Mouse (Mus musculus) stomach, postnatal 0 days (tissue): ENCODE results near the gene Myef2. TPM values are rescaled to one million over a fixed set of nuclear protein-coding genes. Genes with fewer than 3 reads are reported as not detected.

ENCODE experiments used
- ATAC-seq: fragments of 200-750 bp; cut with Nextera tagmentation; 2 replicates; pipeline ENCODE4 v1.8.0; 2017; ENCODE audit not compliant: low FRiP score, low TSS enrichment
- DNase-seq: peaks from one replicate; pipeline ENCODE4 v3.0.0-alpha.2; 2016; ENCODE audit warnings: low spot score
- H3K27ac ChIP-seq: fragments of 300-500 bp; sonication (generic); replicated peaks from 2 replicates; pipeline ENCODE4 v1.5.1; 2014; ENCODE audit warnings: mild to moderate bottlenecking, control low read depth
- H3K27me3 ChIP-seq: fragments of 300-500 bp; sonication (generic); 2 replicates; pipeline ENCODE4 v1.6.1; 2014; ENCODE audit warnings: low read length; ENCODE audit not compliant: control insufficient read depth, insufficient read depth
- H3K36me3 ChIP-seq: fragments of 300-500 bp; sonication (generic); 2 replicates; pipeline ENCODE4 v1.6.1; 2014; ENCODE audit warnings: low read length, mixed read lengths; ENCODE audit not compliant: control insufficient read depth, insufficient read depth
- H3K4me1 ChIP-seq: fragments of 300-500 bp; sonication (generic); replicated peaks from 2 replicates; pipeline ENCODE4 v1.6.1; 2014; ENCODE audit warnings: antibody characterized with exemption; ENCODE audit not compliant: control insufficient read depth, insufficient read depth
- H3K4me2 ChIP-seq: fragments of 300-500 bp; sonication (generic); replicated peaks from 2 replicates; pipeline ENCODE4 v1.6.1; 2014; ENCODE audit warnings: low read depth, mild to moderate bottlenecking, control low read depth, moderate library complexity
- H3K4me3 ChIP-seq: fragments of 300-500 bp; sonication (generic); 2 replicates; pipeline ENCODE4 v1.5.1; 2014; ENCODE audit warnings: low read depth, low read length, control low read depth
- H3K9ac ChIP-seq: fragments of 300-500 bp; sonication (generic); 2 replicates; pipeline ENCODE4 v1.6.1; 2014; ENCODE audit warnings: mild to moderate bottlenecking, low read length, control low read depth, mixed read lengths
- H3K9me3 ChIP-seq: fragments of 300-500 bp; sonication (generic); 2 replicates; pipeline ENCODE4 v1.6.1; 2016; ENCODE audit warnings: low read length; ENCODE audit not compliant: control insufficient read depth
- CTCF ChIP-seq: IDR thresholded peaks from 2 replicates; pipeline ENCODE4 v1.5.1; 2016; ENCODE audit warnings: antibody characterized with exemption, low read depth, mild to moderate bottlenecking, moderate library complexity
- EP300 ChIP-seq: optimal IDR thresholded peaks from 2 replicates; pipeline ENCODE3; 2016; ENCODE audit warnings: antibody characterized with exemption
- WGBS: fragments of 180-500 bp; shearing (Covaris S2); extraction: QIAGEN DNeasy Blood & Tissue Kit; methylation state at CpG from one replicate; pipeline ENCODE4 v1.1.7; 2014; 5-methylcytosine and 5-hydroxymethylcytosine counted together
- polyA plus RNA-seq: library from polyadenylated mRNA; unstranded; fragments of >200 nt; fragmentation: Nextera tagmentation; extraction: Ambion mirVana; gene quantifications from 2 replicates; pipeline ENCODE4 v1.2.1, GENCODE M21; 2015

Myef2 gene
- polyA plus RNA-seq, 1 experiment from 2014 or later: 22.1 TPM

- ATAC-seq (no peak), DNase-seq (no peak)
- Histone ChIP-seq H3K27ac (no peak overlapping the region), H3K27me3 (no peaks in the 10 kb centered on the region), H3K36me3 (no peaks in the 10 kb centered on the region), H3K9me3 (no peaks in the 10 kb centered on the region), H3K9ac (no peak overlapping the region), H3K4me3 (no peak overlapping the region), H3K4me1 (no peaks in the 10 kb centered on the region), H3K4me2 (no peak overlapping the region; the same call in 1 of the 2 replicates)
- TF ChIP-seq EP300: no peak
- TF ChIP-seq CTCF: no peak
- 28% methylated on average over 7 of the region's 7 CpGs for WGBS
These were observed 13.4 kb upstream of the Myef2 start for GRCm38 (mm10) chr2:125136846-125137245.

GRCm38 (mm10) chr2:125135903-125136811 lies 12.7 kb upstream of the Myef2 start, which contains the start of gene Ctxn2:
Gene Ctxn2 (plus strand): TSS chr2:125136692.
- peak within 1 kb of the TSS; percentile 50 for H3K4me2 ChIP-seq
- ATAC-seq: 0 out of 2 replicates have a peak, but pooled peaks have one; percentile 56
- H3K9ac ChIP-seq: no peak within 1 kb of the TSS
- no peak for TF ChIP-seq EP300
- no peak within 1 kb of the TSS for H3K27ac ChIP-seq
- no peaks in the 10 kb centered on the region for H3K9me3 ChIP-seq
- H3K4me3 ChIP-seq: peak within 1 kb of the TSS; percentile 20
- WGBS: 1% methylated on average over 39 of the region's 39 CpGs
- H3K4me1 ChIP-seq: no peaks in the 10 kb centered on the region
- H3K36me3 ChIP-seq: no peaks in the 10 kb centered on the region
- DNase-seq: peak; percentile 86
- H3K27me3 ChIP-seq: no peaks in the 10 kb centered on the region

GRCm38 (mm10) chr2:125134113-125134512 lies 10.7 kb upstream of the Myef2 start:
- Histone ChIP-seq H3K4me3 (no peak overlapping the region), H3K9me3 (no peaks in the 10 kb centered on the region), H3K27ac (no peak overlapping the region), H3K4me1 (no peaks in the 10 kb centered on the region), H3K9ac (no peak overlapping the region), H3K36me3 (no peaks in the 10 kb centered on the region), H3K27me3 (no peaks in the 10 kb centered on the region), H3K4me2 (no peak overlapping the region)
- ATAC-seq: no peak
- no peak for TF ChIP-seq CTCF
- no peak for TF ChIP-seq EP300
- DNase-seq: no peak
- 35% methylated on average over 4 of the region's 4 CpGs for WGBS

- Histone ChIP-seq H3K4me1 (no peaks in the 10 kb centered on the region), H3K27ac (no peak overlapping the region), H3K36me3 (no peaks in the 10 kb centered on the region), H3K27me3 (no peaks in the 10 kb centered on the region), H3K4me2 (no peak overlapping the region), H3K9me3 (no peaks in the 10 kb centered on the region), H3K4me3 (no peak overlapping the region), H3K9ac (no peak overlapping the region)
- TF ChIP-seq EP300 (no peak), CTCF (no peak)
- WGBS: 71% methylated on average over 3 of the region's 3 CpGs
- DNase-seq (no peak), ATAC-seq (no peak)
These were observed 3.3 kb upstream of the Myef2 start for GRCm38 (mm10) chr2:125126792-125127191.

- DNase-seq (no peak), ATAC-seq (no peak)
- WGBS: 39% methylated on average over 4 of the region's 4 CpGs
- H3K4me2 ChIP-seq: no peak overlapping the region
- TF ChIP-seq EP300 (no peak), CTCF (no peak)
- no peaks in the 10 kb centered on the region for H3K36me3 ChIP-seq
- no peak overlapping the region for H3K27ac ChIP-seq
- no peaks in the 10 kb centered on the region for H3K27me3 ChIP-seq
- H3K4me1 ChIP-seq: no peaks in the 10 kb centered on the region
- H3K4me3 ChIP-seq: no peak overlapping the region
- no peak overlapping the region for H3K9ac ChIP-seq
- H3K9me3 ChIP-seq: no peaks in the 10 kb centered on the region
These were observed 2.4 kb upstream of the Myef2 start for GRCm38 (mm10) chr2:125125824-125126223.
